Mouse (Mus musculus) intestine, embryonic 14.5 days (tissue): ENCODE results near the gene P4htm. TPM values are rescaled to one million over a fixed set of nuclear protein-coding genes. Genes with fewer than 3 reads are reported as not detected.

ENCODE experiments used
- ATAC-seq: fragments of 200-750 bp; cut with Nextera tagmentation; replicated peaks from 2 replicates; pipeline ENCODE4 v1.8.0; 2017; ENCODE audit warnings: low read depth, moderate number of reproducible peaks, moderate TSS enrichment, moderate library complexity; ENCODE audit not compliant: low FRiP score, low TSS enrichment
- DNase-seq: peaks from one replicate; pipeline ENCODE4 v3.0.0-alpha.2; 2018; ENCODE audit warnings: low spot score
- H3K27ac ChIP-seq: fragments of 300-500 bp; sonication (generic); 2 replicates; pipeline ENCODE4 v1.5.1; 2014; ENCODE audit warnings: low read depth, mild to moderate bottlenecking, control low read depth
- H3K27me3 ChIP-seq: fragments of 300-500 bp; sonication (generic); replicated peaks from 2 replicates; pipeline ENCODE4 v1.6.1; 2014; ENCODE audit warnings: low read length, control low read depth; ENCODE audit not compliant: control insufficient read depth, insufficient read depth
- H3K36me3 ChIP-seq: fragments of 300-500 bp; sonication (generic); 2 replicates; pipeline ENCODE4 v1.6.1; 2014; ENCODE audit warnings: low read length, control low read depth; ENCODE audit not compliant: control insufficient read depth, insufficient read depth
- H3K4me1 ChIP-seq: fragments of 300-500 bp; sonication (generic); replicated peaks from 2 replicates; pipeline ENCODE4 v1.6.1; 2014; ENCODE audit warnings: low read length, control low read depth, mixed read lengths; ENCODE audit not compliant: control insufficient read depth, insufficient read depth
- H3K4me2 ChIP-seq: fragments of 300-500 bp; sonication (generic); 2 replicates; pipeline ENCODE4 v1.6.1; 2014; ENCODE audit warnings: low read length
- H3K4me3 ChIP-seq: fragments of 300-500 bp; sonication (generic); 2 replicates; pipeline ENCODE4 v1.5.1; 2014; ENCODE audit warnings: low read depth, low read length, control low read depth, mixed read lengths
- H3K9ac ChIP-seq: fragments of 300-500 bp; sonication (generic); 2 replicates; pipeline ENCODE4 v1.6.1; 2014; ENCODE audit warnings: mild to moderate bottlenecking, low read length
- H3K9me3 ChIP-seq: fragments of 300-500 bp; sonication (generic); 2 replicates; pipeline ENCODE4 v1.6.1; 2016; ENCODE audit warnings: low read length, control low read depth; ENCODE audit not compliant: control insufficient read depth
- WGBS: fragments of 180-500 bp; shearing (Covaris S2); extraction: QIAGEN DNeasy Blood & Tissue Kit; methylation state at CpG from one replicate; pipeline ENCODE4 v1.1.7; 2014; 5-methylcytosine and 5-hydroxymethylcytosine counted together
- polyA plus RNA-seq: library from polyadenylated mRNA; unstranded; fragments of >200 nt; fragmentation: Nextera tagmentation; extraction: Ambion mirVana; gene quantifications from 2 replicates; pipeline ENCODE4 v1.2.1, GENCODE M21; 2014

P4htm gene
- polyA plus RNA-seq, 1 experiment from 2014 or later, result 5.9 TPM

DNA sequence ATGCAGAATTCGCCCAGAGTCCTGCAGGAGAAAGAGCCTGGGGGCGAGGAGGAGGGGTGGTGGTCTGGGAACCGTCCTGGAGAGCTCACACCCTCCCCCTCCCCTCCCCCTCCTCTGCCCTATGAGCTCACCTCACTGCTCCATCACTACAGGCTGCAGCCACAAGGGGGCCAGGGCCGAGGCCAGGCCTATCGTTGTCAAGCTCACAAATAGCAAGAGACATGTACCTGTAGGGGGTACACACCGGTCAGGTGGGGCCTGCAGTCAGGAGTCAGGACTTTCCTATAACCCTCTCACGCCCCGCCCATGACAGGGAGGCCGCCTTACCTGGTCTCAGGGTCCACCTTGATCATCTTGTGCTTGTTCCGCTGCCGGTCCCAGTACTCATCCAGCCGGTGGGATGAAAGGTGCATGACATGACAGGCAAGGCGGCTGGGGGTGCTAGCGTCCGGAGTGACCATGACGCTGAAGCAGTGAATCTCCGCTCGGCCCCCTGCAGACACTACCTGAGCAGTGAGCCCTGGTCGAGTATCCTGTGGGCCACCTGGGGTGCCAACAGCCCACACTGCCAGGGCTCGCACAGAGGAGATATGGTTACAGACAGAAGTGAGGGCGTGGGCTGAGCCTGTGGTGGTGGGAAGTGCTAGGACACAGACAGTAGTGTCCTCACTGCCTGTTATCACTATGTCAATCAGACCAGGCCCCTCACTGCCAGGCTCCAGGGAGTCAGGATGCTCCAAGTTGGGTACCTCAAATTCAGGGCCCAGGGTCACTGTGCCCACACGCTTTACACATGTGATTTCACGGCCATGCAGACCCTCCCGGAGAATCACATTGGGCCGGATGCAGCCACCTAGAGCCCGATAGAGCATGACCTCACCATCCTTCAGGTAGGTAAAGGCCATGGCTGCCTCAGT lies 23.4 kb downstream of the P4htm start:
- DNase-seq (peak; percentile 82), ATAC-seq (no peak)
- Histone ChIP-seq H3K36me3 (peaks cover 53% of the 10 kb centered on the region), H3K9me3 (no peaks in the 10 kb centered on the region), H3K4me3 (no peak overlapping the region), H3K27ac (no peak overlapping the region), H3K4me1 (peaks cover 29% of the 10 kb centered on the region), H3K27me3 (no peaks in the 10 kb centered on the region), H3K4me2 (no peak overlapping the region), H3K9ac (no peak overlapping the region)
- 51% methylated on average over 26 of the region's 26 CpGs for WGBS

DNA sequence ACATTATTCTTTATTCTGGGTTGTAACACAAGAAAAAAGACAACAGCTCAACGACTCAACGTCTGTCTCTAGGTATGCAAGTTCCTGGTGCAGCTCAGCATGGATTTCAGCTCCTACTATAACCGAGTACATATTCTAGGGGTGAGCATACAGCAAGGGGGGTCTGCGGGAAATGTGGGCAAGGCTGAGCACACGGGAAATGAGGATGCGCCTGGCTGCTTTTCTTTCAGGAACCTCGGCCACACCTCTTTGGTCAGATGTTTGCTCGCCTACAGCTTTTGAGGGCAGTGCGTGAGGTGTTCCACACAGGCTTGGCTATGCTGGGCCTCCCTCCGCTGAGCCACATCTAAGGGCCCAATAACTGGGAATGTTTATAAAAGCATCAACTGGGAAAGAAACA lies 25.1 kb downstream of the P4htm start:
- Histone ChIP-seq H3K4me3 (no peak overlapping the region), H3K27ac (no peak overlapping the region), H3K4me1 (peaks cover 27% of the 10 kb centered on the region), H3K9me3 (no peaks in the 10 kb centered on the region), H3K9ac (no peak overlapping the region), H3K4me2 (no peak overlapping the region), H3K27me3 (no peaks in the 10 kb centered on the region), H3K36me3 (peaks cover 53% of the 10 kb centered on the region)
- WGBS, result 71% methylated on average over 10 of the region's 10 CpGs
- DNase-seq (no peak), ATAC-seq (no peak)

- Histone ChIP-seq H3K9ac (no peak overlapping the region), H3K4me3 (no peak overlapping the region), H3K4me1 (peaks cover 18% of the 10 kb centered on the region), H3K9me3 (no peaks in the 10 kb centered on the region), H3K27me3 (no peaks in the 10 kb centered on the region), H3K36me3 (peaks cover 53% of the 10 kb centered on the region), H3K27ac (no peak overlapping the region), H3K4me2 (no peak overlapping the region)
- 94% methylated on average over 16 of the region's 16 CpGs for WGBS
- DNase-seq (no peak), ATAC-seq (no peak)
Measured at GRCm38 (mm10) chr9:108571401-108571973, 26.0 kb downstream of the P4htm start.

GRCm38 (mm10) chr9:108570207-108570896 lies 27.1 kb downstream of the P4htm start:
- Histone ChIP-seq H3K9ac (peak overlapping the region; percentile 54), H3K4me2 (peak overlapping the region; percentile 99), H3K36me3 (peaks cover 47% of the 10 kb centered on the region), H3K27me3 (no peaks in the 10 kb centered on the region), H3K4me3 (peak overlapping the region; percentile 63), H3K27ac (peak overlapping the region; percentile 64), H3K9me3 (no peaks in the 10 kb centered on the region), H3K4me1 (peaks cover 24% of the 10 kb centered on the region)
- 2% methylated on average over 40 of the region's 40 CpGs for WGBS
- ATAC-seq, result peak; percentile 5; the same call in 1 of the 2 replicates
- DNase-seq, result peak; percentile 88

- Histone ChIP-seq H3K27ac (peak within 1 kb of the TSS; percentile 64), H3K9ac (peak within 1 kb of the TSS; percentile 54), H3K4me3 (peak within 1 kb of the TSS; percentile 63), H3K36me3 (peaks cover 48% of the 10 kb centered on the region), H3K9me3 (no peaks in the 10 kb centered on the region), H3K4me1 (peaks cover 24% of the 10 kb centered on the region), H3K4me2 (peak within 1 kb of the TSS; percentile 99), H3K27me3 (no peaks in the 10 kb centered on the region)
- peak; percentile 54 for ATAC-seq
- DNase-seq, result peak; percentile 92
- WGBS, result 6% methylated on average over 42 of the region's 42 CpGs
Measured at GRCm38 (mm10) chr9:108569381-108570206, 27.9 kb downstream of the P4htm start, which contains the start of gene Dalrd3. Dalrd3 (plus strand) TSS chr9:108569886.

DNA sequence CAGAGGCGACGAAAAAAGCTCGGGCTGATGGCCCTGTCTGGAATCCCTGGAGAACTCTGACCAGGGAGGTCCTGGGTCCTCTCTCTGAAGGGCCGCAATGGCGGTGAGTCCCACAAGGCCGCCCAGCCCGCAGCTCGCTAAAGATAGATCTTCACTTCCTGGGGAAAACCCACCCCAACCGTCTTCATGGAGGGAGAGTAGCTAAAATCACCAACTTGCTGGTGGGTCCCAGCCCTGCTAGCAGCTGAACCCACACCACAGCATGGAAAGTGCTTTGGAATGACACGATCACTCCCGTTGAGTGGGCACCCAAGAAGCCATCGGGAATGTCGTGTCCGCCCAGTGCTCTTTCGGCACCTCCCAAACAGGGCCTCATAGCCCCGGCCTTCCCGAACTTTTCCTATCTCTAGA lies 29.0 kb downstream of the P4htm start:
- no peak for ATAC-seq
- Histone ChIP-seq H3K9ac (no peak overlapping the region), H3K9me3 (no peaks in the 10 kb centered on the region), H3K27me3 (no peaks in the 10 kb centered on the region), H3K4me2 (peak overlapping the region; percentile 83), H3K4me3 (peak overlapping the region; percentile 70), H3K4me1 (peaks cover 17% of the 10 kb centered on the region), H3K36me3 (peaks cover 50% of the 10 kb centered on the region), H3K27ac (no peak overlapping the region)
- no peak for DNase-seq
- WGBS, result 74% methylated on average over 17 of the region's 17 CpGs

DNA sequence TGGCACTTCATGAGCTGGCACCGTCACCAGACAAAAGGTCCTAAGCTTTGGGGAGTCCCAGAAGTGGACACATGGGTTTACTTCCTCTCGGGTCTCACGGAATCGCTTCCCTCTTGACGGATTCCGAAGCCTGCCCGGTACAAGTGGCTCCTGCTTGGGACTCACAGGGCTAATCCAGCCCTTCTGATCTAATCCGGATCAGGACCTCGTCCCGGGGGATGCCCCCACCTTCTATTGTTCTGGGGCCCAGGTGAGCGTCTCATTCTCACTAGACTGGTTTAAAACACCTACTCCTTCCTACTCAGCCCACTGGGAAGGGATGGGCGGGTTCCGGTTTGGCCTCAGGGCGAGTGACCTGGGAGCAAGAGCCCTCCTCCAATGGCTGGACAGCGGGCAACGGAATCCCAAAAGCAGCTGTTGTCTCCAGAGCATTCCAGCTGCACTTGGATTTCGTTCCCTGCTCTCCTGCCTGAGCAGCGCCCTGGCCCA lies 29.5 kb downstream of the P4htm start:
- 10% methylated on average over 18 of the region's 18 CpGs for WGBS
- H3K4me2 ChIP-seq, result peak overlapping the region; percentile 83

More for the DNA sequence above, 29.5 kb downstream of the P4htm start:
- Histone ChIP-seq H3K4me1 (peaks cover 16% of the 10 kb centered on the region), H3K4me3 (peak overlapping the region; percentile 70), H3K36me3 (peaks cover 49% of the 10 kb centered on the region), H3K27ac (peak overlapping the region; percentile 92), H3K9ac (peak overlapping the region; percentile 58), H3K27me3 (no peaks in the 10 kb centered on the region), H3K9me3 (no peaks in the 10 kb centered on the region)
- no peak for ATAC-seq
- DNase-seq, result no peak
